Mouse (Mus musculus) hematopoietic stem cell, adult 5-6 weeks (primary cell): ENCODE measurements around the gene Aff3. TPM values are rescaled to one million over a fixed set of nuclear protein-coding genes. Genes with fewer than 3 reads are reported as not detected.

Experiments
- ATAC-seq, 2 experiments: fragments of 125-278 bp in 1 of 2; replicated peaks in 1 of 2; 2 replicates each; pipeline ENCODE4 v1.8.0; 2016 to 2017; ENCODE audit warnings: inconsistent platforms in 2 of 2, mild to moderate bottlenecking in 2 of 2, moderate number of reproducible peaks in 2 of 2, low read depth in 1 of 2, moderate TSS enrichment in 1 of 2; ENCODE audit not compliant: low FRiP score in 2 of 2, poor library complexity in 2 of 2, severe bottlenecking in 2 of 2, insufficient read depth in 1 of 2, low TSS enrichment in 1 of 2
- total RNA-seq: library from RNA; stranded (forward); fragments of 172-1452, 232-1000 nt; gene quantifications from 2 replicates; pipeline ENCODE4 v1.2.3, GENCODE M21; 2017

The Aff3 gene
- total RNA-seq, 1 experiment from 2014 or later: 132 TPM

DNA sequence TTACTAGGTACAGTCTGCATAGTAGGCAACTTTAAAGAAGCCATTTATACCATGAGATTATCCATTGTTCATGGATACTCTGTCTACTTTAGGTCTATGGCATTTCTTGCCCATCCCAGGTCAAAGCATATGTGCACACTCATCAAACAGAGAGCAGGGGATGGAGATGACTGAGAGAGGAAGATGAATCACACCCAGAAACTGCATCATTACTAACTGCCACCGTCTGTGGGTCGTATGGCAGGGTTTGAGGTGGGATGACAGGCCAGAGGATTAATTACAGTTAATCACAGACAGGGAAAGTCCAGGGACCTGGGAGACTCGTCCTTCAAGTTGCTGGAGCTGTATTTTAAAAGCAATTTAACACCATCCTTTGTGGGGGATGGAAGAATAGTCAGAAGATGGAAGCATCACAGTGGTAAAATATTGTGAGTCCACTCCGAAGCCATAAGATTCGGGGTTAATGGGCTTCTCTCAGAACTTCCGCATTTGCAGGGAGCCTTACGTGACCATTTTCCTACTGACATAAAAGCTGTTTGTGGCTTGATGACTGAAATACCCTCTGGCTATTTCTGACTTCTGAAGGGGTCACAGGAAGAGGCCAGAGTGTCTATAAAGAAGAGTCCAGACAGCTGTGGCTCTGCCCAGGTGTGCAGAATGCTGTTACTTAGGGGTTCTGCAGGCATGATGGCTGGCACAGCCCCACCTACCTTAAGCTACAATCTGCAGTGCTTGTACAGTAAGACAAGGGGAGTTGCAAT is 427.5 kb downstream of the Aff3 start:
- no peak for ATAC-seq

DNA sequence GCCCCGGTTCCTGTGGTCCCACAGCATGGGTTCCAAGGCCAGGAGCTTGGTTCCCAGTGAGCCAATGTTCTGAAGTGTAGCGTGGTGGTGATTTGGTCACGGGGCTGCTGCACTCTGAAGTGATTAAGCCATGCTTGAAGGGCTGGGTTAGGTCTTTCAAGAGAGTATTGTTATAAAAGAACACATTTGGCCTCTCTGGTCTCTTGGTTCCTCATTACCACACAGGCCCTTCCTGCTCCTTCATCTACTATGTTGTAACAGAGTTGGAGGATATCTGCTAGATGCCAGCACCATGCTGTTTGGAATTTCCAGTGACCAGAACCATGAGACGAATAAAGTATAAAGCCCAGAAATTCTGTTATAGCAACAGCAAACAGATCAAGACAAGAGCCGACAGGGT is 431.6 kb downstream of the Aff3 start:
- no peak for ATAC-seq

DNA sequence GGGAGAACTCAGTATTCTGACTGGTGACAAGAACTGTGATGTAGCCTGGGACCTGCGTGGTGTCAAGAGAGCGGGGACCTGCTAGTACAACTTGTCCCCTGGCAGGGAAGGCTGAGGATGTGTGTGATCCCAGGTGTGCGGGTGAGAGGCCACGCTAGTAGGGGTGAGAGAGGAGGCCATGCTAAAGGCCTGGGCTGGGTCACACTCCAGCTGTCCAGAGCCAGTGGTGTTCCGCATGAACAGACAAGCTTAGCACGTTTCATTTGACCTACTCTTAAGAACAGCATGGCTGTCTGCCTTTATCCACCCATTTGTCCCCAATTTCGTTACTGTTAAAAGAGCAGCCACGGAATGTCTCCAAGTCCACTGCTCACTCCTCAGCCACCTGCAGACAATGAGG is 434.7 kb downstream of the Aff3 start:
- ATAC-seq: no peak

DNA sequence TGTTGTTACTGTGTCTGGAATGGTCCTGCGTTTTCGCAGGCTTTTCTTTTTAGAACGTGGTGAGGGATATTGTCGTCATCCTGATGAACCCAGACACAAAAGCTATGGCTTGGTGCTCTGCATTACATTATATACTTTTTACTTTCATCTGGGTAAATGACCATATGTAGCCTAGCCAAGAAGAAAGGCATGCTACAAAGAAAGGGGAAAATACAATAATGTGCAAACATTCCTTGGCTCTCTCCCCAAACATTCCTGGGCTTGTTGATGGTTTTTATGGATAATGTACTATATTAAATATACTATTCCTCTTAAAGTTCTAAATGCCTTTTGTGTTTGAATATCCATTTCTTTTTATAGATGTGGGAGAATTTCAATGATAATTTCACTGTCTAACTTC is 435.9 kb downstream of the Aff3 start:
- ATAC-seq: no peak

DNA sequence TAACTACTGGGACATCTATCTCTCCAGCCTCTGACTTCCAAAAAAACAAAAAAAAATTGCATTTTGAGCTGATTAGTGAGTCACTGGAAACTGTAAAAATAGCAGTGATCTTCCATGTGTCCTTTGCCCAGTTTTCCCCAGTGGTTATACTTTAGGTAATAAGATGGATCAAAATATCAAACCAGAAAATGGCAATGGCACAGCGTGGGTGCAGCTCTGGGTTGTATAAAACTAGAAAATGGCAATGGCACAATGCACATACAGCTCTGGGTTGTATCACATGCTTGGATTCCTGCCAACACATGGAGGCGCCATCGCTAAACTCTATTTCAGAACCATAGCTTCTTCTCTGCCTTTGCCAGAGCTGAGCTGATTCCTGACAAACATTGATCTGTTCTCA is 439.6 kb downstream of the Aff3 start:
- ATAC-seq: no peak

DNA sequence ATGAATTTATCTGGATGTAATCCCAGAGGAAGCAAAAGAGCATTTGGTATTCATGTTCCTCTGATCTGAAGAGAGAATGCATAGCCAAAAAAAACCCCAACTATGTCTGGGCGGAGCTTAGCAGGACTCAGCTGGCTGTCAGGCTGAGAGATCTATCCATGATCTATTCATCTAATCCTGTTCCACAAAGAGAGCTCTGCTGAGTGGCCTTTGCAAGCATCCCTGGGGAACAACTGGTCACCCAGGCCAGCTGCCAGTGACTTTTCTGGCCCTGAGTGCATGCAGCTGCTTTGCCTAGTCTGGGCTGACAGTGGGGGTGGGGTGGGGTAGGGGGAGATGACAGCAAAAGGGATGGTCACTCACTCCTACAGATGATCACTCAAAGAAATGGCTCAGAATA is 442.6 kb downstream of the Aff3 start:
- no peak for ATAC-seq

DNA sequence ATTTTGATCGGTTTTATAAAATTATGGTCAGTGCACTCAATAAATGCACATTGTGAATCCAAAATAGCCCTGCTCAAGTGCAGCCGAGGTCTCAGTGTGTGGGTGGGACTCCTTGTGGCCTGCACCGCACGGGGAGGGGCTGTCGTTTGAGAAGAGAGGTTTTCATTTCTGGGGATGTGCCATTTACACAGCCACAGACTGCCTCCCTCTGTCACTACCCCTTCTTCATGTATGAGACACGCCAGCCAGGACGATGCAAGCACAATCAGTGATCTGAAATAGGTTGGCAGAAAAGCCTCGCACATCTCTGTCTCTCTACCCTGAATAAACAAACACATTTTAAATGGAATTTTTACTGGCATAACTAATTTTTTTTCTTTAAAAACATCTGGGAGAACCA is 443.3 kb downstream of the Aff3 start:
- ATAC-seq: no peak

DNA sequence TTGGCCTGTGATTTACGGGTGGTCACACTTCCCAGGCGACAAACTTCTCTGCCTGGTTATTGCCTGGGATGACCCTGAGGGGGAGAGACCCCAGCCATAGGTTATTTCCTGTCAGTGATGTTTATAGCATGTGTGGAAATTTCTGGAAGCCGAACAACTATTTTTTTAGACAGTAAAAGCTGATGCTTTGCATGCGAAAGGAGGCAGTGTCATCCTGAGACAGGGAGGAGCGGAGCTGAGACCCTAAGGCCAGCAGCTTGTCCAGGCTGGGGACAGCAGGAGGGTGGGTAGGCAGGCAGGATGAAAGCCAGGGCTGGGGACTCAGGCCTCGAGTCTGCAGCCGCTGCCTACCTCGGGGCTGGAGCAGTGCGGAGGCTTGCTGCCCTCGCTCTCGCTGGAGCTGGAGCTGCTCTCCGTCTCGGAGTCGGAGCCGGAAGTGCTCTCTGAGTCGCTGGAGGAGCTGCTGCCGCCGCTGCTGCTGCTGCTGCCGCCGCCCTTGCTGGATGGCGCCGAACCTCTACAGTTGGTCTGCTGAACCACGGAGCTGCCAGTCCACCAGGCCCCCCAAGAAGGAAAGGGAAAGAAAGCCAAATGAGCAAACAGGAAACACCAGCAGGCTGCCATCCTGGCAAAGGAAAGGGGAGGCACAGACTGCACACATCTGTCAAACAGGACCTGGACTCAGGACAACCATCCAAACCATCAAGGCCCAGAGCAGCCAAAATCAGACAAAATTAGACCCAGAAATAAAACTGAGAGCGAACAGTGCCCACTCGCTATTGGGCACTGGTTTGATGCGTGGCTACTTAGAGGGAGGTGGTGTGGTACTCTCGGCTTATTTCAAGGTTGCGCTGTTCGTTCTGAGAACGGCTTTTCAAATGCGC is 446.6 kb downstream of the Aff3 start:
- 0 out of 4 replicates have a peak, but pooled peaks of 1 of the 2 experiments have one; percentile 21 for ATAC-seq

DNA sequence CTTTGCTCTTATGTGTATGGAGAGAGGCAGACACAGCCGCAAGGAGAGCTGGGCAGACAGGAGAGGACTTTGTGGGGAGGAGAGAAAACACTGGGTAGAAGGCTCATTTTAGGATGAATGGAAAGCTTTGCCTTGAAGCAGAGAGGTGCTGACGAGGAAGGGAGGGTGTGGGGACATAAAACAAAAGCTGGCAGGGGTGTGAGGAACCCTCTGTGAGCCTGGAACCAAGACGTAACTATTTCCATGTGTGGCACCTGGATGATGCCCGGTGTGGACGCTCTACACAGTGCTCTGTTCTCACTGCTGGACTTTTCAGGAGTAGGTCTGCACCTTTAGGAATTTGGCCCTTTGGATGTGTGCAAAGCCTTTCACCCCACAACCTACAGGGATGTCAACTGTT is 447.7 kb downstream of the Aff3 start:
- no peak for ATAC-seq

DNA sequence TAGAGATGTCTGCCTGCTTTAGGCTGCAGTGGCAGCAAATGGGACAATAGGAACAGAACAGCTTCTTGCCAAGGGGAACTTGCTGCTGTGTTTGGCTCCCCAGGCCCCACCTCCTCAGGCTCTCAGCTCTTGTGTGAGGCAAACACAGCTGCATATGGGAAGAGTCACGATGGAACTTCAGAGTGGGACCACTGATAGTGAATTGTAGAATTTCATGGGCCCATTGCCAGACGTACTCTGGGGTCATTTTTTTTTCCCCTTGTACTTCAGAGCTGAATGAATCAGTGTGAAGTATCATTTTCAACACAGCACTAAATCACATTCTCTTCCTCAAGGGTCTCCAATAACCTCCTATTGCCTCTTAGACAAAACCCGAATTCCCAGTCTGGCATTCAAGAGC is 451.4 kb downstream of the Aff3 start:
- ATAC-seq: no peak

DNA sequence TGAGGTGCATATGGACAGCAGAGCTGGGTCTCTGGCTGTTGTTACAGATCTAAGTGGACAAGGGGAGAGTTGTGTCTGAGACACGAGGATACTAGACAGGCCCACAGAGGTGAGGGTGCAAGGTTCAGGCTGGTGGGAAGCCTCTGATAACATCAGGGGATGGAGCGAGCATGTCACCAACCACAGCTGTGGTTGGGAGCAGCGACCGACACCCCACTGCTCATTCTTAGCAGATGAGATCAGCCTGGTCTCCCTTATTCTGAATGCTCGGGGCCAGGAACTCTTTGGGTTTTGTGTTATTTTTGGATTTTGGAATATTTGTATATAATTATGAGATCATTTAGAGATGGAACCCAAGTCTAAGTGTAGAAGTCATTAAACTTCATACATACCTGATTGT is 452.4 kb downstream of the Aff3 start:
- ATAC-seq: no peak

DNA sequence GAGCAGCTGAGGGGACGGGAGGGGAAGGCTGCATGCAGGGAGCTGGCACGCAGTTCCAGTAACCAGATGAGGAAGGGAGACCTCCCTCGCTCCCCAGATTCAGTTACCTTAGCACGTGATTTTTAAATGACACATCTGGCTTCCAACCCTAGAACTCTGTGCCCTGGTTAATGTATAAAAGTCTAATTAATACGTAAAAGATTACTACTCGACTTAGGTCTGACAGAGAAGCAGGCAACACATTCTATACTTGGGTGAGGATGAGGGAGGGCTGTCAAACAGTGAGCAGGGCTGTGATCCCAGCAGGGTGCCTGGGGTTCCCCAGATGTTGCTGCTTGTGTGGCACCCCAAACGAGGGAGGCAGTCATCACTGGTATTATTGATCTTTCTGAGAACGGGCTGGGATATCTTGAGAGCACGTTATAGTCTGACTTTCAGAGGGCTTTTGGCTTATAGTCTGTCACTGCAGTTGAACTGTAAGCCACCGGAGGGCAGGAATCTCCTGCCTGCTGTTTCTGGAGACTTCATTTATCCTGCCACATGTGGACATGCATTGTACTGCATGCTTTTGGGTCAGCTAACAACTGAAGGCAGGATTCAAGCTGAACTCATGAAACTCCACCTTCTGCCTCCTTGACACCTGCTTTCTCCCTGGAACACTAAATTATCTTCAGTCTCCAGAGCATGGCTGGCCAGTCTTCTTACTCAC is 462.1 kb downstream of the Aff3 start:
- ATAC-seq: 0 out of 4 replicates have a peak, but pooled peaks have one; percentile 29 to 37

DNA sequence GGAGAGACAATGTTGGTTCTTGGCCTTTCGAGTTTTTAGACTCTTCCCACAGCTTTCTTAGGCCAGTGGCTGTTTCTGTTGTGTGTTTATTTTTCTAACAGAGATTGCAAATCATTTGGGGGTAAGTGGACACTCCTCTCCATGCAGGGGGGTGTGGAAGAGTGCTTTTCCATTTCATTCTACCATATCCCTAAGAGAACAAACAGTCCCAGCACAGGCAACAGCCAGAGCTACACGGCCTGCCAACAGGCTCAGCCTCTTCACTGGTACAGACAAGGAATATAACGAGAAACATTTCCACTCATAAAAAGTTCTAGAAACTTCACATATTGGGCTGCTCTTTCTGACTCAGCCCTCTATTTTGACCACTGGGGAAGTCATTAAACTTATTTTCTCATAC is 463.0 kb downstream of the Aff3 start:
- no peak for ATAC-seq

DNA sequence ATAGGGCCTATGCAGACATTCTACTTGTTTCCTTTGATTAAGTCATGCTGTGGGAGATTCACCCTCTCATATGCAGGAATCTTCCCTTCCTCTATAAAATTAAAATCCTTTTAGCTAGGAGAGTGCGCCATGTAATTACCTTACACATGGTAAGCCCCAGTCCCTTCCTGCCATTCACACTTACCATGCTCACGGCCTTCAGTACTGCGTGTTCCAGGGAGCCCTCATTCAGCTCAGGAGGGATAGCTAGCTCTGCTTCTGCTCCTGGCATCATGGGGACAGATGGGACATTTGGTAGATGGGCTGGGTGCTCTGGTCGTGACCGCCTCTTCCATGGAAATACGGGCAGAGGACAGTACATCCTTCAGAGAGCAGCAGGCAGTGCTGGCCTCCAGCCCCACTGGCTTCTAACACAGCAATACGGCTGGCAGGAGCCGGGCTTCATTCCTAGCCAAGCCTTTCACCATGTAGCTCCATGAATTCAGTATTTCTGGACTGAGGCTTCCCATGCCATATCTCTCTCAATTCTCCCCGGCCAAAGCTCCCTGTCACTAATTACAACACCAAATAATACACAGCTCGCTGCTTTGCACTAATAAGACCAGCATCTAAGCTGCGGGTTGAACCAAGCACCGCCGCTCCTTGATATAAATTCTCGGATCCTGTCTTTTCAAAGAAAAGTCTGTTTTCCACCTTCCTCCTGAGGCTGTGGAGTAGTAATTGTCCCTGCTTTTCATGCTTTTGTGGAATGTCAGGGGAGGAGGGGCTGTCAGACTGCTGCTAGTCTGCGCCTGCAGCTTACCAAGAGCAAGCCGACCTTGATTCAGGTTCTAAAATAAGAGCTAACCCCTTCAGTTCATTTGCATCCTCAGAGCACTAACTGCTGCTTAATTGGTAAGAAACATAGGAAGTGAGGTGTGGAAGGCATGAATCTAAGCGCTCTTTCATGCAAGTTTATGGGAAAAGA is 464.8 kb downstream of the Aff3 start:
- ATAC-seq: no peak

DNA sequence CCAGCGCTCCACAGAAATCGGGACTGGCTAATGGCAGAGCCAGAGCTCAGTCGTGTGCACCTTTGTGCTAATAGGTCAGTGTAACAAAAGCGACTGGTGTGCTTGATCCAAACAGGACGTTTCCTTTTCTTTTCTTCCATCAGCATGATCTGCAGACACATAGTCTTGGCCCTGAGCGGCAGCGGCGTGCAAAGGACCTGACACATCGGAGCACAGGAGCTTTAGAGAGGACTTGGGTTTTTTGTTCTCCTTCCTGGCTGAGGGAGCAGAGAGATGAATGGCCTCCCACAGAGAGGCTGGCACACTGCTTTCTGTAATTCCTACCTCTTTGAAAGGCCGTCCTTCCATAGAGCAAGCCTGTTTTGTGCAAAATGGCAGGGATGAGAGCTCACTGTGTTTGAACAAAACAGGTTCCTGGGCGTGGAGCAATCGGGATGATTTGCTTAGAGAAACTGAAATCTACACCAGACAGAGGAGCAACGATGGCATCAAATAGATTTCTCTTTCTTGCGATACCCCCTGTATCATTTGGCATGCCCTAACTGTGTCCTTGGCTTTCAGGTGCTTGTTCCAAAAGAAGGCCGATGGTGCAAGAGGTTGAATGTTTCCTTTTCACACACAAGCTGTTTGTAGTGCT is 466.2 kb downstream of the Aff3 start:
- ATAC-seq: no peak

DNA sequence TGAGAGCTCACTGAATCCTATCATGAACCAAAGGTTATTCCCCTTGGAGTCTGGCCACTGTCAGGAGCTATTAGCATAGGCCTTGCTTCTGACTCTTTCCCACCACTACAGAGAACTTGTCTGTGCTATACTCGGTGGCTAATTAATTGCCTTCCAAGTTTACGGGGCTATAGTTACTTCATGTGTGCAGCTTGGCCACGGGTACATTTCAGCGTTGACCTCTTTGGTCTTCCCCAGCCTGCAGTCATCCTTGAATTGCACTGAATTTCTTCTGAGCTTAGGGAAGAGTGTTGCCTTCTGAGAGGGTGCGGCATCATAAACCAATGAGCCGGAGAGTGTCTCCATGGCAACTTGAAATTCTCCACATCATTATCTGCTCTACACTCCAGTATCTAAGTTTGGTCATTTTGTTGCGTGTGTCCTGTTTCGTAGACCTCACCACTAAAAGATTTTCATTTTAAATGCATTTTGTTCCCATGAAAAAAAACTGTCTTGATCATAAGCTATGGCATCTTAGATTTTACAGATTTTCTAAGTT is 467.5 kb downstream of the Aff3 start:
- no peak for ATAC-seq
